Mouse (Mus musculus): ENCODE measurements at regions not wholly inside any gene's neighbourhood (a gene's known extent, or its start where the extent isn't known, plus 50 kb on each side); places are given as distances from the start of the nearest gene placed in this dataset.

DNA sequence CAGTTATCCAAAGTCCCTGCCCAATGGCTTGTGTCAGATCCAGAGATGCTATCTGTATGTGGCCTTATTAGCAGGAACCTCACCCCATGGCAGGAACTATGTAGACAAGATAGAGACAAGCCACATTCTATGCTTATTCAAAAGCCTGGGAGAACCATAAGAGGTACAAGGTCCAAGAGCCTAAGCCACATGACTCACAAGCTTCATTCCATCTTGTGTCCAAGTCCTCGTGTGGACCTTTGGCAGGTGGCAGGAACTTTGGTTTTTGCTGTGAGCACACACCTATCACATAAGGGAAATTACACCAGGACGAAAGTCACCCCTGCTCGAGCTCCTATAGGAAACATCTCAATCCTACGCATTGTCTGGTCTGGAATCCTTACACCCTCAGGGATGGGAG, 122.9 kb downstream of the Dll1 start:
- Histone ChIP-seq H3K27me3 (ENCODE audit: control insufficient read depth, insufficient read depth, insufficient read length) (no peaks in the 10 kb centered on the region), H3K79me3 (ENCODE audit: low read depth) (no peaks in the 10 kb centered on the region), H3K79me2 (ENCODE audit: control insufficient read depth, insufficient read depth) (no peaks in the 10 kb centered on the region), H3ac (ENCODE audit: control insufficient read depth, insufficient read length, low read depth) (no peak overlapping the region), H3K36me3 (ENCODE audit: control insufficient read depth, insufficient read depth) (no peaks in the 10 kb centered on the region), H3K4me3 (ENCODE audit: insufficient read depth, poor library complexity, severe bottlenecking) (no peak overlapping the region)
- TF ChIP-seq MYOD1 (IDR thresholded peaks at IDR 0.05; ENCODE audit: control insufficient read depth, insufficient read length, low read depth) (no peak), CEBPB (IDR thresholded peaks at IDR 0.05; ENCODE audit: low read depth) (no peak), MYOG (IDR thresholded peaks at IDR 0.05; ENCODE audit: control insufficient read depth, extremely low read depth, insufficient read length) (no peak), CTCF (IDR thresholded peaks at IDR 0.05; ENCODE audit: control insufficient read depth, insufficient read depth, insufficient read length) (no peak), USF1 (IDR thresholded peaks at IDR 0.05; ENCODE audit: low read depth) (no peak), MAX (IDR thresholded peaks at IDR 0.05) (no peak), FOSL1 (IDR thresholded peaks at IDR 0.05; ENCODE audit: insufficient read depth, low read length, poor library complexity, severe bottlenecking) (no peak)

GRCm38 (mm10) chr17:15253271-15253670, 123.4 kb downstream of the Dll1 start:
- no peak overlapping the region for H3K4me3 ChIP-seq (ENCODE audit: insufficient read depth, poor library complexity, severe bottlenecking)
- no peaks in the 10 kb centered on the region for H3K79me2 ChIP-seq (ENCODE audit: control insufficient read depth, insufficient read depth)
- H3K79me3 ChIP-seq (ENCODE audit: low read depth): no peaks in the 10 kb centered on the region
- H3K27me3 ChIP-seq (ENCODE audit: control insufficient read depth, insufficient read depth, insufficient read length): no peaks in the 10 kb centered on the region
- TF ChIP-seq USF1 (IDR thresholded peaks at IDR 0.05; ENCODE audit: low read depth): no peak
- no peak for TF ChIP-seq MYOD1 (IDR thresholded peaks at IDR 0.05; ENCODE audit: control insufficient read depth, insufficient read length, low read depth)
- no peak for TF ChIP-seq CTCF (IDR thresholded peaks at IDR 0.05; ENCODE audit: control insufficient read depth, insufficient read depth, insufficient read length)
- TF ChIP-seq MYOG (IDR thresholded peaks at IDR 0.05; ENCODE audit: control insufficient read depth, extremely low read depth, insufficient read length): no peak
- no peak for TF ChIP-seq CEBPB (IDR thresholded peaks at IDR 0.05; ENCODE audit: low read depth)
- H3ac ChIP-seq (ENCODE audit: control insufficient read depth, insufficient read length, low read depth): no peak overlapping the region
- no peaks in the 10 kb centered on the region for H3K36me3 ChIP-seq (ENCODE audit: control insufficient read depth, insufficient read depth)

DNA sequence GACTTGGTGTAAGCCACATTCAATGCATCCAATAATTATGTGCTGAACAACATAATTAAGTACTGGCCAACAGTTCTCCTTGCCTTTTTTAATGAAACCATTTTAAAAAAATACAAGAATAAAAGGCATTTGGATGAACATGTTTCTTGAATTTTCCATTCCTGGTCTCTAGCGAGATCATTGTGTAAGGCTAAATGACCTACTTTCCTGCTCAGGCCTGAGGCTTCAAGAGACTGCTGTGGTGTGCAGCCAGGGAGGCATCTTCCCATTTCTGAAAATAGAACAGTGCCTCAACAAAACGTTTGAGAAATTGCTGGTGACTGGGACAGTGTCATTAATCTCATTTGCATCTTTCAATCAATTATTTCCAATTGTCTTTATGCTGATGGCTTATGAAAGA, 124.5 kb downstream of the Dll1 start:
- no peaks in the 10 kb centered on the region for H3K36me3 ChIP-seq (ENCODE audit: control insufficient read depth, insufficient read depth)
- H3K27me3 ChIP-seq (ENCODE audit: control insufficient read depth, insufficient read depth, insufficient read length): peaks cover 9% of the 10 kb centered on the region
- H3K4me3 ChIP-seq (ENCODE audit: insufficient read depth, poor library complexity, severe bottlenecking): no peak overlapping the region
- no peaks in the 10 kb centered on the region for H3K79me2 ChIP-seq (ENCODE audit: control insufficient read depth, insufficient read depth)
- H3K79me3 ChIP-seq (ENCODE audit: low read depth): no peaks in the 10 kb centered on the region
- TF ChIP-seq CTCF (IDR thresholded peaks at IDR 0.05; ENCODE audit: control insufficient read depth, insufficient read depth, insufficient read length) (no peak), FOSL1 (IDR thresholded peaks at IDR 0.05; ENCODE audit: insufficient read depth, low read length, poor library complexity, severe bottlenecking) (no peak), USF1 (IDR thresholded peaks at IDR 0.05; ENCODE audit: low read depth) (no peak), MYOG (IDR thresholded peaks at IDR 0.05; ENCODE audit: control insufficient read depth, extremely low read depth, insufficient read length) (no peak), MAX (IDR thresholded peaks at IDR 0.05) (no peak), CEBPB (IDR thresholded peaks at IDR 0.05; ENCODE audit: low read depth) (no peak)
- H3ac ChIP-seq (ENCODE audit: control insufficient read depth, insufficient read length, low read depth): no peak overlapping the region

GRCm38 (mm10) chr17:15251641-15252040, 125.0 kb downstream of the Dll1 start:
- Histone ChIP-seq H3ac (ENCODE audit: control insufficient read depth, insufficient read length, low read depth) (no peak overlapping the region), H3K36me3 (ENCODE audit: control insufficient read depth, insufficient read depth) (no peaks in the 10 kb centered on the region), H3K79me3 (ENCODE audit: low read depth) (no peaks in the 10 kb centered on the region), H3K4me3 (ENCODE audit: insufficient read depth, poor library complexity, severe bottlenecking) (no peak overlapping the region), H3K27me3 (ENCODE audit: control insufficient read depth, insufficient read depth, insufficient read length) (peaks cover 9% of the 10 kb centered on the region), H3K79me2 (ENCODE audit: control insufficient read depth, insufficient read depth) (no peaks in the 10 kb centered on the region)
- no peak for TF ChIP-seq MAX (IDR thresholded peaks at IDR 0.05)
- no peak for TF ChIP-seq FOSL1 (IDR thresholded peaks at IDR 0.05; ENCODE audit: insufficient read depth, low read length, poor library complexity, severe bottlenecking)
- TF ChIP-seq USF1 (IDR thresholded peaks at IDR 0.05; ENCODE audit: low read depth): no peak
- no peak for TF ChIP-seq CEBPB (IDR thresholded peaks at IDR 0.05; ENCODE audit: low read depth)
- no peak for TF ChIP-seq CTCF (IDR thresholded peaks at IDR 0.05; ENCODE audit: control insufficient read depth, insufficient read depth, insufficient read length)
- no peak for TF ChIP-seq MYOD1 (IDR thresholded peaks at IDR 0.05; ENCODE audit: control insufficient read depth, insufficient read length, low read depth)
- no peak for TF ChIP-seq MYOG (IDR thresholded peaks at IDR 0.05; ENCODE audit: control insufficient read depth, extremely low read depth, insufficient read length)

DNA sequence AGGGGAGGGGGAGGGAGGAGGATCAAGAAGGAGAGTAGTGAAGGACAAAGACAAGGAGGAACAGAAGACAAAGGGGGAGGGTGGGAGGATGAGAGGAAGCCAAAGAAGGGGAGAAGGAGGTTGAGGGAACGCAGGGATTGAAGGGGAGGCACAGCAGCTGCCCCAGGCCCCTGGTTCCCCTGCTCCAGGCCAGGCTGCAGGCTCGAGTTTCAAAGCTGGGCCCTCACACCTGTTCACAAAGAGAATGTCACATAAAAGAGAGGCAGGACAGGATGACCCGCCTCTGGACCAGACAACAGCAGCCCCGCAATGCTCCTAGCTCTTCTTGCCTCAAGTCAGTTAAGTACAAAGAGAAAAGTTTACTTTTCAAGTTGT, 128.3 kb downstream of the Dll1 start:
- Histone ChIP-seq H3K36me3 (ENCODE audit: control insufficient read depth, insufficient read depth) (no peaks in the 10 kb centered on the region), H3K79me2 (ENCODE audit: control insufficient read depth, insufficient read depth) (no peaks in the 10 kb centered on the region), H3K27me3 (ENCODE audit: control insufficient read depth, insufficient read depth, insufficient read length) (peaks cover 9% of the 10 kb centered on the region), H3K4me3 (ENCODE audit: insufficient read depth, poor library complexity, severe bottlenecking) (no peak overlapping the region), H3ac (ENCODE audit: control insufficient read depth, insufficient read length, low read depth) (no peak overlapping the region), H3K79me3 (ENCODE audit: low read depth) (no peaks in the 10 kb centered on the region)
- TF ChIP-seq USF1 (IDR thresholded peaks at IDR 0.05; ENCODE audit: low read depth): no peak
- TF ChIP-seq FOSL1 (IDR thresholded peaks at IDR 0.05; ENCODE audit: insufficient read depth, low read length, poor library complexity, severe bottlenecking): no peak
- no peak for TF ChIP-seq MAX (IDR thresholded peaks at IDR 0.05)
- TF ChIP-seq MYOD1 (IDR thresholded peaks at IDR 0.05; ENCODE audit: control insufficient read depth, insufficient read length, low read depth): no peak
- no peak for TF ChIP-seq CTCF (IDR thresholded peaks at IDR 0.05; ENCODE audit: control insufficient read depth, insufficient read depth, insufficient read length)
- TF ChIP-seq MYOG (IDR thresholded peaks at IDR 0.05; ENCODE audit: control insufficient read depth, extremely low read depth, insufficient read length): no peak
- TF ChIP-seq CEBPB (IDR thresholded peaks at IDR 0.05; ENCODE audit: low read depth): no peak
